Mouse (Mus musculus) heart, embryonic 14.5 days (tissue): ENCODE measurements at regions not wholly inside any gene's neighbourhood (a gene's known extent, or its start where the extent isn't known, plus 50 kb on each side); places are given as distances from the start of the nearest gene placed in this dataset.

ENCODE experiments used
- ATAC-seq: fragments of 200-750 bp; cut with Nextera tagmentation; 2 replicates; pipeline ENCODE4 v1.8.0; 2017; ENCODE audit warnings: low read depth, moderate TSS enrichment; ENCODE audit not compliant: insufficient number of reproducible peaks, insufficient read depth, low FRiP score
- H3K27ac ChIP-seq, 2 experiments: fragments of 200-500 bp in 1 of 2; fragments of 300-500 bp in 1 of 2; sonication (generic) in 1 of 2; replicated peaks in 1 of 2; 2 replicates each; pipeline ENCODE4 v1.5.1; 2012 to 2014; ENCODE audit warnings: low read depth in 2 of 2, low read length in 2 of 2, control low read depth in 1 of 2, mild to moderate bottlenecking in 1 of 2, mixed read lengths in 1 of 2; ENCODE audit not compliant: control insufficient read depth in 1 of 2, insufficient read depth in 1 of 2
- H3K27me3 ChIP-seq: fragments of 300-500 bp; sonication (generic); 2 replicates; pipeline ENCODE4 v1.6.1; 2014; ENCODE audit warnings: mild to moderate bottlenecking, low read length, control low read depth; ENCODE audit not compliant: control insufficient read depth, insufficient read depth
- H3K36me3 ChIP-seq: fragments of 300-500 bp; sonication (generic); 2 replicates; pipeline ENCODE4 v1.6.1; 2014; ENCODE audit warnings: mild to moderate bottlenecking, control low read depth, low read length, mixed read lengths; ENCODE audit not compliant: control insufficient read depth, insufficient read depth
- H3K4me1 ChIP-seq, 2 experiments: fragments of 200-500 bp in 1 of 2; fragments of 300-500 bp in 1 of 2; sonication (generic) in 1 of 2; 2 replicates each; pipeline ENCODE4 v1.6.1; 2012 to 2014; ENCODE audit warnings: low read length in 2 of 2, control low read depth in 1 of 2, mixed read lengths in 1 of 2; ENCODE audit not compliant: control insufficient read depth in 2 of 2, insufficient read depth in 2 of 2
- H3K4me2 ChIP-seq: fragments of 300-500 bp; sonication (generic); 2 replicates; pipeline ENCODE4 v1.6.1; 2014; ENCODE audit warnings: mild to moderate bottlenecking, low read length
- H3K4me3 ChIP-seq, 2 experiments: fragments of 200-500 bp in 1 of 2; fragments of 300-500 bp in 1 of 2; sonication (generic) in 1 of 2; 2 replicates each; pipeline ENCODE4 v1.5.1; 2012 to 2014; ENCODE audit warnings: low read length in 2 of 2, mild to moderate bottlenecking in 2 of 2, control low read depth in 1 of 2, low read depth in 1 of 2, moderate library complexity in 1 of 2; ENCODE audit not compliant: control insufficient read depth in 1 of 2, insufficient read depth in 1 of 2
- H3K9ac ChIP-seq: fragments of 300-500 bp; sonication (generic); 2 replicates; pipeline ENCODE4 v1.6.1; 2014; ENCODE audit warnings: mild to moderate bottlenecking, low read length
- H3K9me3 ChIP-seq: fragments of 300-500 bp; sonication (generic); 2 replicates; pipeline ENCODE4 v1.6.1; 2016; ENCODE audit warnings: low read length, control low read depth; ENCODE audit not compliant: control insufficient read depth
- WGBS: fragments of 180-500 bp; shearing (Covaris S2); extraction: QIAGEN DNeasy Blood & Tissue Kit; methylation state at CpG from one replicate; pipeline ENCODE4 v1.1.7; 2014; 5-methylcytosine and 5-hydroxymethylcytosine counted together

- Histone ChIP-seq H3K36me3 (no peaks in the 10 kb centered on the region), H3K4me1 (peaks cover 28 to 33% of the 10 kb centered on the region in 2 experiments), H3K9ac (no peak overlapping the region), H3K9me3 (no peaks in the 10 kb centered on the region), H3K27me3 (no peaks in the 10 kb centered on the region), H3K4me2 (no peak overlapping the region), H3K4me3 (no peak overlapping the region), H3K27ac (no peak overlapping the region)
- 77% methylated on average over 8 of the region's 8 CpGs for WGBS
- no peak for ATAC-seq
Measured at GRCm38 (mm10) chr9:30770436-30771173, 151.6 kb downstream of the Adamts15 start.

DNA sequence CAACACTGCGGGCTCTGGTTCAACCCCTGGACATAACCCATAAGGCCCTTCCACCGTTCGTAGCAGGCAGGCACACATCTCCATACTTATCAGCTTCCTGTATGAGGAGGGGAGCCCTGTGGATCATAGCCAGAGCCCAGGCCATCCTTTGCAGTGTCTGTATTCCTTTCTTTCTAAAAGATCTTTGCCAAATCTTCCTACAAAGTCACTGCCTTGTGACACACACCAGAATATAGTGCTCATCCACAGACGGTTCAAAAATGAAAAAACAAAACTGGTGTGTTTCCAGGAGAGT lies 152.9 kb downstream of the Adamts15 start:
- Histone ChIP-seq H3K9ac (no peak overlapping the region), H3K27ac (peak overlapping the region; percentile 31 to 52; a peak in 3 of 4 replicates), H3K9me3 (no peaks in the 10 kb centered on the region), H3K36me3 (no peaks in the 10 kb centered on the region), H3K4me3 (no peak overlapping the region), H3K27me3 (no peaks in the 10 kb centered on the region), H3K4me1 (peaks cover 24 to 32% of the 10 kb centered on the region in 2 experiments), H3K4me2 (no peak overlapping the region)
- WGBS: 36% methylated on average over 4 of the region's 4 CpGs
- no peak for ATAC-seq

DNA sequence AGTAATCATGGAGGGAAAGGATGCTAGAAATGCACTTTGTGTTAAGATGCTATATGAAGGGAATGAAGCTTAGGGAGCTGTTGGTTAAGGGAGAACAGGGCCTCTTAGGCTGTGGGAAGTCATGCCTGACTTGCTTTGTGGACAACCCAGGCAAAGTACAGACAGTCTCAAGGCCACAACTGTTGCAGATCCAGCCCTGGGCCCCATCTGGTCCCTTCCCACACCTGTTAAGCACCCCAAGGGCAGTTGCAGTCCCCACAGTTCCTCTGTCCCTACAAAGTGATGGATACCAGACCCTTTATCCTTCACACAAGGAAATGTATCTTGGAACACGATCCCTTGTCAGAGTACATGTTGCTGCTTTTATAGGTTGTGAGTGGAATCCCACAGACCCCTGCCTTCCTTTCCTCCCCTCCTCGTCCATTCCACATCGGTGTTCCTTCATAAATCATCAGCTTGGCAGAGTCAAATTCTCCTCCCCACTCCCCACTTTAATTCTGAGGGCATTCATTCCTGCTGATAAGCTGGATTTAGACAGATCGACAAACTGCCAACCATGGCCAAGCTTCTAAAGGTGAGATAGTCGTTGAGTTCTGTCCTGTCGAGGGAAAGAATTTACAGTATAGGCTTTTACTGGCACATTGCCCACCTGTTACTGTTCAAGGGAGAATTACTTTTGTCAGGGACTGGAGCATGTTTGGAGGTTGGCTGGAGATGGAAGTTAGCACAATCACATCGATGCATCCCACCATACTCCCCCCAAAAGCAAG lies 153.4 kb downstream of the Adamts15 start:
- H3K27ac ChIP-seq: peak overlapping the region; percentile 31 to 52; a peak in 3 of 4 replicates
- no peak overlapping the region for H3K4me2 ChIP-seq
- H3K4me1 ChIP-seq: peaks cover 24 to 32% of the 10 kb centered on the region in 2 experiments
- no peak for ATAC-seq
- WGBS: 21% methylated on average over 7 of the region's 7 CpGs
- H3K27me3 ChIP-seq: no peaks in the 10 kb centered on the region
- no peaks in the 10 kb centered on the region for H3K9me3 ChIP-seq
- H3K9ac ChIP-seq: no peak overlapping the region
- H3K4me3 ChIP-seq: no peak overlapping the region
- H3K36me3 ChIP-seq: no peaks in the 10 kb centered on the region

- Histone ChIP-seq H3K36me3 (no peaks in the 10 kb centered on the region), H3K9me3 (no peaks in the 10 kb centered on the region), H3K27ac (no peak overlapping the region), H3K27me3 (no peaks in the 10 kb centered on the region), H3K4me3 (no peak overlapping the region), H3K4me1 (peaks cover 29 to 32% of the 10 kb centered on the region in 2 experiments), H3K9ac (no peak overlapping the region), H3K4me2 (no peak overlapping the region)
- no peak for ATAC-seq
- 92% methylated on average over 6 of the region's 6 CpGs for WGBS
Measured at GRCm38 (mm10) chr9:30766701-30767100, 155.6 kb downstream of the Adamts15 start.

DNA sequence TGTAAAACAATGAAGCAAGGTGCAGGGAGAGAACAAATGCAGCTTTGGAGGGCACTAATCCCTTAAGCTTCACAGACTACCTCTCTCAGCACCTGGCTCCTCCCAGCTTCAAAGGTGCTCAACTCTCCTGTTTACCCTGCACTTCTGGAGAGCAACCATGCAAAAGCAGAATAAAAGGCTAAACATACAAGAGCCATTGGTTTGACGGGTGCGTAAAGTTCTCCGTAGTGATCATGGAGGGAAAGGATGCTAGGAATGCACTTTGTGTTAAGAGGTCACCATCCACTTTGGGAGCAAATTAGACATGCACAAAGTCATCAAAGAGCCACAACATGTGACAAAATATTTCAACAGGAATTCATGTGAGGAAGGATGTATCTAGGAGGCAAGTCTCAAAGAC lies 156.1 kb downstream of the Adamts15 start:
- Histone ChIP-seq H3K27me3 (no peaks in the 10 kb centered on the region), H3K9me3 (no peaks in the 10 kb centered on the region), H3K36me3 (no peaks in the 10 kb centered on the region), H3K9ac (no peak overlapping the region), H3K4me1 (peaks cover 26 to 31% of the 10 kb centered on the region in 2 experiments), H3K4me3 (no peak overlapping the region), H3K27ac (no peak overlapping the region), H3K4me2 (no peak overlapping the region)
- 72% methylated on average over 3 of the region's 3 CpGs for WGBS
- ATAC-seq: no peak

DNA sequence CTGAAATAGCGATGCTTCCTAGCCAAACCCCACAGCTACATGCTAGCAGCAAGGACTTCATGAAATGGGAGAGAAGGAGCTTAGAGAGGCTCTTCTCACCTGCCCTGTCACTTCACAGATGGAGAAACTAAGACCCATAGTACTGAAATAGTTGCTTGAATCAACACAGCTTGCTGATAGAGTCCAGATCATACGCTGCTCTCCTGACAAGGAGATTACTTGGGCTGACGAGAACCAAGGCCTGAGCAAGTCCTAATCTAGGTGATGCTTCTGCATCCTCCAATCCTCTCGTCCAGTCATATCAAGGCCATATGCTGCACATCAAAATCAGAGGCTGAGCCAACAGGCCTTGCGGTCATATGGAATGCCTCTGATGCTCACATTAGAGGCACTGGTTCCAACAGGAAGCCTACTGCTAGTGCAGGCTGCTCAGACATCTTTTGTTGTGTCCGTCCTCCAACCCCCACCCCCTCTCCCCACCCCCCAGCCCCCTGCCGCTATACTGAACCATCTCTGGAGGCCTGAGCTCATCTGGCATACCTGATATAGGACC lies 157.2 kb downstream of the Adamts15 start:
- no peak overlapping the region for H3K4me2 ChIP-seq
- no peaks in the 10 kb centered on the region for H3K27me3 ChIP-seq
- peak overlapping the region; percentile 19 to 37; a peak in 1 of 4 replicates for H3K27ac ChIP-seq
- peaks cover 26 to 30% of the 10 kb centered on the region in 2 experiments for H3K4me1 ChIP-seq
- WGBS: 48% methylated on average over 7 of the region's 7 CpGs
- no peak overlapping the region for H3K9ac ChIP-seq
- H3K36me3 ChIP-seq: no peaks in the 10 kb centered on the region
- 0 out of 2 replicates have a peak, but pooled peaks have one; percentile 45 for ATAC-seq
- no peak overlapping the region for H3K4me3 ChIP-seq
- H3K9me3 ChIP-seq: no peaks in the 10 kb centered on the region

DNA sequence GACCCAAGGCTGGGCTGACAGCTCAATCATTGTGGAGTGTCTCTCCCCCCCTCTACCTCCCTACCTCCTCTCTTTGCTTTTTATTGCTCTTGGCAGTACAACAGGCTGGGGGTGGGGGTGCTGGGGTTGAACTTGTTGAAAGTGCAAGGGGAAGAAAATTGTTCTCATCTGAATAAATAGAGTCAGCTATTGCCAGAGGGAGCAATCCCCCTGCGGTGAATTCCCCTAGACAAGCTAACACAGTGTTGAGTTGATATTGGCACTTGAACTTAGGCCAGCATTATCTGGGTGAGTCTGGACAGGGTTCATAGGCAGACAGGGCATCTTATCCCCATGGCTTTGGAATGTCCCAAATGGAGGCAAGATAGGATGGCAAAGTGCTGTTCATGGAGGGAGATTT lies 159.3 kb downstream of the Adamts15 start:
- H3K9ac ChIP-seq: no peak overlapping the region
- no peaks in the 10 kb centered on the region for H3K9me3 ChIP-seq
- peak; percentile 50 for ATAC-seq
- no peaks in the 10 kb centered on the region for H3K36me3 ChIP-seq
- peak overlapping the region in 1 of 2 experiments; percentile 30; a peak in 1 of 4 replicates for H3K27ac ChIP-seq
- no peak overlapping the region for H3K4me3 ChIP-seq
- H3K27me3 ChIP-seq: no peaks in the 10 kb centered on the region
- 37% methylated on average over 1 of the region's 1 CpGs for WGBS
- H3K4me1 ChIP-seq: peaks cover 13 to 14% of the 10 kb centered on the region in 2 experiments
- H3K4me2 ChIP-seq: no peak overlapping the region
